Mouse (Mus musculus) frontal cortex, postnatal 14 days (tissue): ENCODE data around the gene Elmo3.

ENCODE experiments used
- DNase-seq, 2 experiments: peaks; one replicate each; pipeline ENCODE4 v3.0.0; 2022; ENCODE audit warnings: low spot score in 2 of 2

Elmo3 gene

GRCm38 (mm10) chr8:105354549-105354948 lies 49.1 kb downstream of the Elmo3 start:
- DNase-seq, result no peak

GRCm38 (mm10) chr8:105355179-105356024 lies 50.0 kb downstream of the Elmo3 start:
- DNase-seq, result no peak

- DNase-seq, result no peak
Observed at GRCm38 (mm10) chr8:105356681-105357080, 51.3 kb downstream of the Elmo3 start.

- DNase-seq, result no peak
Observed at GRCm38 (mm10) chr8:105359208-105359607, 53.8 kb downstream of the Elmo3 start.

GRCm38 (mm10) chr8:105359646-105360045 lies 54.2 kb downstream of the Elmo3 start:
- DNase-seq, result no peak
